Mouse (Mus musculus) forebrain, embryonic 16.5 days (tissue): ENCODE results near the gene Stk4. TPM values are rescaled to one million over a fixed set of nuclear protein-coding genes. Genes with fewer than 3 reads are reported as not detected.
"Not testable (repeated sequence)": the region's sequence is repeated elsewhere in the genome, so short reads cannot be mapped to it uniquely, and the experiment has no call there.

Experiments used
- ATAC-seq: fragments of 200-750 bp; cut with Nextera tagmentation; 2 replicates; pipeline ENCODE4 v1.8.0; 2017; ENCODE audit warnings: mild to moderate bottlenecking, moderate library complexity
- H3K27ac ChIP-seq: fragments of 300-500 bp; sonication (generic); 2 replicates; pipeline ENCODE4 v1.5.1; 2014; ENCODE audit warnings: low read length, control low read depth
- H3K27me3 ChIP-seq: fragments of 300-500 bp; sonication (generic); replicated peaks from 2 replicates; pipeline ENCODE4 v1.6.1; 2014; ENCODE audit warnings: low read length; ENCODE audit not compliant: control insufficient read depth, insufficient read depth
- H3K36me3 ChIP-seq: fragments of 300-500 bp; sonication (generic); 2 replicates; pipeline ENCODE4 v1.6.1; 2014; ENCODE audit not compliant: control insufficient read depth, insufficient read depth
- H3K4me1 ChIP-seq: fragments of 300-500 bp; sonication (generic); replicated peaks from 2 replicates; pipeline ENCODE4 v1.6.1; 2014; ENCODE audit warnings: low read length; ENCODE audit not compliant: control insufficient read depth, insufficient read depth
- H3K4me2 ChIP-seq: fragments of 300-500 bp; sonication (generic); 2 replicates; pipeline ENCODE4 v1.6.1; 2014; ENCODE audit warnings: mild to moderate bottlenecking, low read length, control low read depth
- H3K4me3 ChIP-seq: fragments of 300-500 bp; sonication (generic); replicated peaks from 2 replicates; pipeline ENCODE4 v1.5.1; 2014; ENCODE audit warnings: mild to moderate bottlenecking, low read length, control low read depth
- H3K9ac ChIP-seq: fragments of 300-500 bp; sonication (generic); replicated peaks from 2 replicates; pipeline ENCODE4 v1.6.1; 2014; ENCODE audit warnings: low read depth, low read length, control low read depth
- H3K9me3 ChIP-seq: fragments of 300-500 bp; sonication (generic); 2 replicates; pipeline ENCODE4 v1.6.1; 2016; ENCODE audit warnings: low read length; ENCODE audit not compliant: control insufficient read depth
- WGBS: fragments of 180-500 bp; shearing (Covaris S2); extraction: QIAGEN DNeasy Blood & Tissue Kit; methylation state at CpG from one replicate; pipeline ENCODE4 v1.1.7; 2014; 5-methylcytosine and 5-hydroxymethylcytosine counted together
- polyA plus RNA-seq: library from polyadenylated mRNA; unstranded; fragments of >200 nt; fragmentation: Nextera tagmentation; extraction: Ambion mirVana; gene quantifications from 2 replicates; pipeline ENCODE4 v1.2.1, GENCODE M21; 2015

Stk4 gene
- polyA plus RNA-seq, 1 experiment from 2014 or later = 31.3 TPM

- Histone ChIP-seq H3K9ac (peak overlapping the region; percentile 51), H3K27me3 (no peaks in the 10 kb centered on the region), H3K4me3 (peak overlapping the region; percentile 35), H3K27ac (no peak overlapping the region), H3K9me3 (no peaks in the 10 kb centered on the region), H3K4me2 (peak overlapping the region; percentile 41), H3K4me1 (no peaks in the 10 kb centered on the region; the same call in 1 of the 2 replicates), H3K36me3 (peaks cover under 1% of the 10 kb centered on the region; the same call in 1 of the 2 replicates)
- peak; percentile 52; the same call in 1 of the 2 replicates for ATAC-seq
- 4% methylated on average over 13 of the region's 16 CpGs for WGBS
Measured at GRCm38 (mm10) chr2:164047197-164047690, 22.9 kb upstream of the Stk4 start.

- Histone ChIP-seq H3K27ac (no peak overlapping the region), H3K9ac (no peak overlapping the region), H3K4me1 (no peaks in the 10 kb centered on the region), H3K36me3 (peaks cover 26% of the 10 kb centered on the region), H3K4me3 (no peak overlapping the region), H3K9me3 (no peaks in the 10 kb centered on the region), H3K27me3 (no peaks in the 10 kb centered on the region), H3K4me2 (no peak overlapping the region)
- no peak for ATAC-seq
- WGBS = 93% methylated on average over 8 of the region's 8 CpGs
Measured at GRCm38 (mm10) chr2:164053767-164054166, 16.4 kb upstream of the Stk4 start.

GRCm38 (mm10) chr2:164054671-164055070, 15.5 kb upstream of the Stk4 start:
- peaks cover 29% of the 10 kb centered on the region for H3K36me3 ChIP-seq
- H3K9ac ChIP-seq = no peak overlapping the region
- no peaks in the 10 kb centered on the region for H3K9me3 ChIP-seq
- H3K27ac ChIP-seq = no peak overlapping the region
- no peak overlapping the region for H3K4me3 ChIP-seq
- ATAC-seq = no peak
- H3K4me2 ChIP-seq = no peak overlapping the region
- WGBS = 92% methylated on average over 8 of the region's 8 CpGs
- no peaks in the 10 kb centered on the region for H3K27me3 ChIP-seq
- no peaks in the 10 kb centered on the region for H3K4me1 ChIP-seq

GRCm38 (mm10) chr2:164059634-164060235, 10.4 kb upstream of the Stk4 start:
- Histone ChIP-seq H3K4me1 (no peaks in the 10 kb centered on the region), H3K27ac (no peak overlapping the region), H3K9ac (no peak overlapping the region), H3K36me3 (peaks cover 31% of the 10 kb centered on the region), H3K4me3 (no peak overlapping the region), H3K9me3 (no peaks in the 10 kb centered on the region), H3K27me3 (no peaks in the 10 kb centered on the region), H3K4me2 (no peak overlapping the region)
- 92% methylated on average over 8 of the region's 8 CpGs for WGBS
- ATAC-seq = no peak

- H3K9me3 ChIP-seq = no peaks in the 10 kb centered on the region
- H3K4me1 ChIP-seq = peaks cover 31% of the 10 kb centered on the region
- peak within 1 kb of the TSS; percentile 83 for H3K27ac ChIP-seq
- peak; percentile 92 for ATAC-seq
- H3K36me3 ChIP-seq = no peaks in the 10 kb centered on the region
- H3K27me3 ChIP-seq = no peaks in the 10 kb centered on the region
- H3K4me2 ChIP-seq = peak within 1 kb of the TSS; percentile 92
- peak within 1 kb of the TSS; percentile 88 for H3K9ac ChIP-seq
- H3K4me3 ChIP-seq = peak within 1 kb of the TSS; percentile 96
- 1% methylated on average over 37 of the region's 55 CpGs for WGBS
Measured at GRCm38 (mm10) chr2:164070765-164071436, 779 bp downstream of the Stk4 start, which contains the start of gene Tomm34. Gene Tomm34 (minus strand): TSS chr2:164071169.

GRCm38 (mm10) chr2:164071437-164071820, 1.3 kb downstream of the Stk4 start:
- Histone ChIP-seq H3K4me3 (peak overlapping the region; percentile 96), H3K4me1 (peaks cover 31% of the 10 kb centered on the region), H3K27ac (peak overlapping the region; percentile 83), H3K4me2 (peak overlapping the region; percentile 92)
- not testable (repeated sequence) for H3K9ac ChIP-seq, H3K27me3 ChIP-seq, H3K36me3 ChIP-seq, ATAC-seq, H3K9me3 ChIP-seq
- 77% methylated on average over 11 of the region's 11 CpGs for WGBS

GRCm38 (mm10) chr2:164072109-164072508, 2.0 kb downstream of the Stk4 start:
- Histone ChIP-seq H3K9ac (no peak overlapping the region), H3K4me3 (no peak overlapping the region), H3K4me1 (peaks cover 31% of the 10 kb centered on the region), H3K27me3 (no peaks in the 10 kb centered on the region), H3K27ac (no peak overlapping the region), H3K4me2 (no peak overlapping the region), H3K9me3 (no peaks in the 10 kb centered on the region), H3K36me3 (no peaks in the 10 kb centered on the region)
- WGBS = 71% methylated on average over 2 of the region's 2 CpGs
- no peak for ATAC-seq

GRCm38 (mm10) chr2:164073120-164073519, 3.0 kb downstream of the Stk4 start:
- H3K4me3 ChIP-seq = no peak overlapping the region
- H3K4me1 ChIP-seq = peaks cover 31% of the 10 kb centered on the region
- no peaks in the 10 kb centered on the region for H3K36me3 ChIP-seq
- H3K4me2 ChIP-seq = no peak overlapping the region
- ATAC-seq = no peak
- no peak overlapping the region for H3K27ac ChIP-seq
- no peak overlapping the region for H3K9ac ChIP-seq
- H3K9me3 ChIP-seq = no peaks in the 10 kb centered on the region
- WGBS = 87% methylated on average over 7 of the region's 7 CpGs
- H3K27me3 ChIP-seq = no peaks in the 10 kb centered on the region

- peak; percentile 88 for ATAC-seq
- WGBS = under 1% methylated on average over 48 of the region's 48 CpGs
Measured at GRCm38 (mm10) chr2:164073918-164074578, 3.9 kb downstream of the Stk4 start.

More at GRCm38 (mm10) chr2:164073918-164074578, 3.9 kb downstream of the Stk4 start:
- Histone ChIP-seq H3K27me3 (no peaks in the 10 kb centered on the region), H3K27ac (peak overlapping the region; percentile 53), H3K4me2 (peak overlapping the region; percentile 94), H3K9ac (peak overlapping the region; percentile 91), H3K4me1 (peaks cover 24% of the 10 kb centered on the region), H3K9me3 (no peaks in the 10 kb centered on the region), H3K36me3 (no peaks in the 10 kb centered on the region), H3K4me3 (peak overlapping the region; percentile 97)
